ENCODE assay signal across 18 mouse cellular contexts in the genomic region with DNA sequence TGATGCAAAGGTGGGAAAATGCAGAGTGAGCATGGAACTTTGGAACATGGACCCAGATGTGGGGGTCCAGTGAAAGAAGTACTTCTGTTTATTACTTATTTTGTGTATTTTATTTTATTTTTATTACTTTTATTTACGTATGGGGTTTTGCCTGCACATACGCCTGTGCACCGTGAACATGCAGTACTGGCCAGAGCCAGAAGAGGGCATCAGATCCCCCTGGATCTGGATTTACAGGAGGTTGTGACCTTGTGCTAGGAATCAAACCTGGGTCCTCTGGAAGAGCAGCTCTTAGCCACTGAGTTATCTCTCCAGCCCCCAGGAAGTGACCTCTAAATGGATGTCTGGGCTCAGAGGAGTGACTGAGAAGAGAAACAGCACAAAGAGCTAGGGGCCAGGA. TPM values are rescaled to one million over a fixed set of nuclear protein-coding genes. Genes with fewer than 3 reads are reported as not detected.
A peak's percentile ranks its signal among the peaks of the same experiment; 100 is the strongest.
DNase-seq lines count a peak whose midpoint lies in the region; ATAC-seq and TF ChIP-seq lines count a peak whose summit lies in the region.
"Had no signal": no experiment of that assay in that cellular context is flagged by ENCODE, and none has a peak within 500 bp of the region (broad histone marks: within the 10 kb centered on the region; RNA-seq: fewer than 3 reads in every experiment).

No protein-coding gene starts in this region.

- no peak overlapping the region for H3K4me3 ChIP-seq in intestine, postnatal 0 days (ENCODE audit: low read depth, low read length)
- no peak overlapping the region for H3K4me3 ChIP-seq in intestine, embryonic 16.5 days (ENCODE audit: low read length)
- no peak overlapping the region for H3K4me3 ChIP-seq in thymus, adult 2 months (ENCODE audit: control insufficient read depth, insufficient read depth, low read length)
- H3K4me3 ChIP-seq in stomach, postnatal 0 days (ENCODE audit: low read depth, low read length): no peak overlapping the region
- H3K4me3 ChIP-seq in embryonic facial prominence, embryonic 10.5 days: no peak overlapping the region
- H3K4me3 ChIP-seq: erythroblast, embryonic 14.5 days; forebrain, embryonic 15.5 days; kidney, embryonic 15.5 days; limb, embryonic 15.5 days had no signal

- TF ChIP-seq POLR2A in thymus, adult 2 months (IDR thresholded peaks at IDR 0.05; ENCODE audit: control insufficient read depth, extremely low read depth, insufficient read depth, low read length, poor library complexity): no peak

- H3K27ac ChIP-seq in intestine, postnatal 0 days (ENCODE audit: low read depth, low read length): no peak overlapping the region
- H3K27ac ChIP-seq in intestine, embryonic 16.5 days (ENCODE audit: low read length): no peak overlapping the region
- no peak overlapping the region for H3K27ac ChIP-seq in thymus, adult 2 months (ENCODE audit: control insufficient read depth, insufficient read depth, low read length)
- no peak overlapping the region for H3K27ac ChIP-seq in stomach, postnatal 0 days (replicated peaks)
- no peak overlapping the region for H3K27ac ChIP-seq in embryonic facial prominence, embryonic 10.5 days (replicated peaks)
- H3K27ac ChIP-seq: forebrain, embryonic 15.5 days; kidney, embryonic 15.5 days; limb, embryonic 15.5 days had no signal

- no peaks in the 10 kb centered on the region for H3K36me3 ChIP-seq in intestine, postnatal 0 days (ENCODE audit: control insufficient read depth, insufficient read depth)
- no peaks in the 10 kb centered on the region for H3K36me3 ChIP-seq in intestine, embryonic 16.5 days (ENCODE audit: control insufficient read depth, insufficient read depth, low read length)
- no peaks in the 10 kb centered on the region for H3K36me3 ChIP-seq in thymus, adult 2 months (ENCODE audit: control insufficient read depth, insufficient read depth, low read length)
- no peaks in the 10 kb centered on the region for H3K36me3 ChIP-seq in stomach, postnatal 0 days (ENCODE audit: control insufficient read depth, insufficient read depth, low read length)
- no peaks in the 10 kb centered on the region for H3K36me3 ChIP-seq in embryonic facial prominence, embryonic 10.5 days (replicated peaks)
- H3K36me3 ChIP-seq: forebrain, embryonic 15.5 days; kidney, embryonic 15.5 days; limb, embryonic 15.5 days had no signal

- WGBS in intestine, postnatal 0 days: 85% methylated on average over 3 of the region's 3 CpGs
- 86% methylated on average over 3 of the region's 3 CpGs for WGBS in intestine, embryonic 16.5 days
- 97% methylated on average over 3 of the region's 3 CpGs for WGBS in thymus, adult 2 months
- 91% methylated on average over 3 of the region's 3 CpGs for WGBS in stomach, postnatal 0 days
- 92% methylated on average over 3 of the region's 3 CpGs for WGBS in embryonic facial prominence, embryonic 10.5 days

- H3K27me3 ChIP-seq in intestine, postnatal 0 days (replicated peaks; ENCODE audit: control insufficient read depth, insufficient read depth, low read length): peaks cover 9% of the 10 kb centered on the region
- H3K27me3 ChIP-seq in intestine, embryonic 16.5 days (replicated peaks; ENCODE audit: control insufficient read depth, insufficient read depth, low read length): peaks cover 10% of the 10 kb centered on the region
- no peaks in the 10 kb centered on the region; the same call in 1 of the 2 replicates for H3K27me3 ChIP-seq in thymus, adult 2 months (ENCODE audit: control insufficient read depth, insufficient read depth, low read length)
- no peaks in the 10 kb centered on the region for H3K27me3 ChIP-seq in stomach, postnatal 0 days (ENCODE audit: control insufficient read depth, insufficient read depth, low read length)
- H3K27me3 ChIP-seq in embryonic facial prominence, embryonic 10.5 days (replicated peaks; ENCODE audit: low read depth, poor library complexity, severe bottlenecking): peaks cover 38% of the 10 kb centered on the region

- no peak for ATAC-seq in intestine, postnatal 0 days
- ATAC-seq in intestine, embryonic 16.5 days: no peak
- ATAC-seq in stomach, postnatal 0 days (ENCODE audit: low FRiP score, low TSS enrichment): no peak
- ATAC-seq: forebrain, embryonic 15.5 days had no signal

- DNase-seq in thymus, postnatal 25 days: peak; percentile 12
- no peak for DNase-seq in thymus, adult 2 months
- peak; percentile 64 for DNase-seq in R1 (ENCODE audit: low read depth, low spot score)
- no peak for DNase-seq in stomach, postnatal 0 days (ENCODE audit: low spot score)
- no peak for DNase-seq in embryonic facial prominence, embryonic 10.5 days (ENCODE audit: low spot score)
- DNase-seq in kidney, postnatal 14 days: no peak
- DNase-seq: adrenal gland, postnatal 10 days; cerebellum, postnatal 14 days; heart, adult 11 months; heart, postnatal 10 days; lung, postnatal 10 days had no signal

- no peak for TF ChIP-seq EP300 in stomach, postnatal 0 days (optimal IDR thresholded peaks at IDR 0.05)

- no peak overlapping the region for H3K4me2 ChIP-seq in intestine, postnatal 0 days (replicated peaks; ENCODE audit: low read depth)
- no peak overlapping the region for H3K4me2 ChIP-seq in intestine, embryonic 16.5 days (ENCODE audit: low read depth, low read length)
- H3K4me2 ChIP-seq in stomach, postnatal 0 days (replicated peaks; ENCODE audit: low read depth): no peak overlapping the region
- H3K4me2 ChIP-seq: forebrain, embryonic 15.5 days; kidney, embryonic 15.5 days; limb, embryonic 15.5 days had no signal

- TF ChIP-seq CTCF in intestine, postnatal 0 days (IDR thresholded peaks at IDR 0.05; ENCODE audit: low read depth): peak; percentile 32
- no peak for TF ChIP-seq CTCF in thymus, adult 2 months (IDR thresholded peaks at IDR 0.05; ENCODE audit: borderline replicate concordance, control insufficient read depth, extremely low read depth, insufficient read depth, low read length, poor library complexity)
- peak; percentile 39 for TF ChIP-seq CTCF in stomach, postnatal 0 days (IDR thresholded peaks at IDR 0.05; ENCODE audit: low read depth)

- no peaks in the 10 kb centered on the region; the same call in 1 of the 2 replicates for H3K4me1 ChIP-seq in intestine, postnatal 0 days (replicated peaks; ENCODE audit: control insufficient read depth, insufficient read depth, low read length)
- H3K4me1 ChIP-seq in intestine, embryonic 16.5 days (ENCODE audit: control insufficient read depth, insufficient read depth, low read length): peaks cover 9% of the 10 kb centered on the region
- H3K4me1 ChIP-seq in thymus, adult 2 months (replicated peaks; ENCODE audit: control insufficient read depth, insufficient read depth, low read length): peaks cover 9% of the 10 kb centered on the region
- H3K4me1 ChIP-seq in stomach, postnatal 0 days (replicated peaks; ENCODE audit: control insufficient read depth, insufficient read depth): no peaks in the 10 kb centered on the region
- H3K4me1 ChIP-seq in embryonic facial prominence, embryonic 10.5 days: peaks cover 14% of the 10 kb centered on the region
- H3K4me1 ChIP-seq: forebrain, embryonic 15.5 days had no signal

- H3K9me3 ChIP-seq in intestine, postnatal 0 days (ENCODE audit: control insufficient read depth): no peaks in the 10 kb centered on the region
- H3K9me3 ChIP-seq in intestine, embryonic 16.5 days (ENCODE audit: control insufficient read depth, low read length): no peaks in the 10 kb centered on the region
- H3K9me3 ChIP-seq in stomach, postnatal 0 days (ENCODE audit: control insufficient read depth, low read length): no peaks in the 10 kb centered on the region
- no peaks in the 10 kb centered on the region for H3K9me3 ChIP-seq in embryonic facial prominence, embryonic 10.5 days
- H3K9me3 ChIP-seq: forebrain, embryonic 15.5 days; kidney, embryonic 15.5 days; limb, embryonic 15.5 days had no signal

- H3K9ac ChIP-seq in intestine, postnatal 0 days (ENCODE audit: low read depth, low read length): no peak overlapping the region
- no peak overlapping the region for H3K9ac ChIP-seq in intestine, embryonic 16.5 days (ENCODE audit: low read depth, low read length)
- no peak overlapping the region for H3K9ac ChIP-seq in stomach, postnatal 0 days (ENCODE audit: low read length)
- H3K9ac ChIP-seq: forebrain, embryonic 15.5 days; kidney, embryonic 15.5 days; limb, embryonic 15.5 days had no signal

RNA-seq across cellular contexts. Expression of gene Gfi1b, which starts 3.1 kb away (rescaled TPM):
- polyA plus RNA-seq in intestine, postnatal 0 days (2015; fragmentation: Nextera tagmentation; extraction: Ambion mirVana): 0.34 TPM in 1 of 2 replicates, not detected in the other
- polyA plus RNA-seq in intestine, embryonic 16.5 days (2015; fragmentation: Nextera tagmentation; extraction: Ambion mirVana): 1.1 and 2.5 TPM in 2 replicates
- polyA plus RNA-seq in thymus, adult 2 months (2012; rRNA removed): 1.8 and 2.0 TPM in 2 replicates
- polyA plus RNA-seq in stomach, postnatal 0 days (2015; fragmentation: Nextera tagmentation; extraction: Ambion mirVana): 0.07 and 0.40 TPM in 2 replicates
- polyA plus RNA-seq in embryonic facial prominence, embryonic 10.5 days (2016; fragmentation: Nextera tagmentation; extraction: Ambion mirVana): 2.7 and 3.9 TPM in 2 replicates
- polyA plus RNA-seq: forebrain, embryonic 15.5 days; neural tube, embryonic 14.5 days had no signal

RNA-seq across cellular contexts. Expression of gene Tsc1, which starts 16.2 kb away (rescaled TPM):
- 6.5 and 8.2 TPM in 2 replicates for polyA plus RNA-seq in intestine, postnatal 0 days (2015; fragmentation: Nextera tagmentation; extraction: Ambion mirVana)
- polyA plus RNA-seq in intestine, embryonic 16.5 days (2015; fragmentation: Nextera tagmentation; extraction: Ambion mirVana): 12.6 and 13.8 TPM in 2 replicates
- 24.7 and 25.3 TPM in 2 replicates for polyA plus RNA-seq in thymus, adult 2 months (2012; rRNA removed)
- polyA plus RNA-seq in stomach, postnatal 0 days (2015; fragmentation: Nextera tagmentation; extraction: Ambion mirVana): 4.9 and 5.1 TPM in 2 replicates
- polyA plus RNA-seq in embryonic facial prominence, embryonic 10.5 days (2016; fragmentation: Nextera tagmentation; extraction: Ambion mirVana): 21.4 and 23.5 TPM in 2 replicates

RNA-seq across cellular contexts. Expression of gene Gtf3c5, which starts 41.3 kb away (rescaled TPM):
- 8.4 and 8.9 TPM in 2 replicates for polyA plus RNA-seq in intestine, postnatal 0 days (2015; fragmentation: Nextera tagmentation; extraction: Ambion mirVana)
- polyA plus RNA-seq in intestine, embryonic 16.5 days (2015; fragmentation: Nextera tagmentation; extraction: Ambion mirVana): 27.5 and 32.2 TPM in 2 replicates
- polyA plus RNA-seq in thymus, adult 2 months (2012; rRNA removed): 33.7 and 34.5 TPM in 2 replicates
- polyA plus RNA-seq in stomach, postnatal 0 days (2015; fragmentation: Nextera tagmentation; extraction: Ambion mirVana): 13.1 and 14.0 TPM in 2 replicates
- polyA plus RNA-seq in embryonic facial prominence, embryonic 10.5 days (2016; fragmentation: Nextera tagmentation; extraction: Ambion mirVana): 57.9 and 61.4 TPM in 2 replicates

Comparison
In these comparisons a context has a peak if more than half of its experiments do, and no peak if none do; other contexts are left out.
1. DNase-seq: peak in thymus, postnatal 25 days (single experiment) and R1 (single experiment); none in thymus, adult 2 months (single experiment), stomach, postnatal 0 days (single experiment), embryonic facial prominence, embryonic 10.5 days (single experiment) and kidney, postnatal 14 days (single experiment).